Mouse (Mus musculus): ENCODE data around the gene Nlrp9a. TPM values are rescaled to one million over a fixed set of nuclear protein-coding genes. Genes with fewer than 3 reads are reported as not detected.
"Not testable (repeated sequence)": the region's sequence is repeated elsewhere in the genome, so short reads cannot be mapped to it uniquely, and the experiment has no call there.

Nlrp9a gene
- polyA plus RNA-seq (2015; fragmentation: Nextera tagmentation; extraction: Ambion mirVana): not detected in 2 replicates

DNA sequence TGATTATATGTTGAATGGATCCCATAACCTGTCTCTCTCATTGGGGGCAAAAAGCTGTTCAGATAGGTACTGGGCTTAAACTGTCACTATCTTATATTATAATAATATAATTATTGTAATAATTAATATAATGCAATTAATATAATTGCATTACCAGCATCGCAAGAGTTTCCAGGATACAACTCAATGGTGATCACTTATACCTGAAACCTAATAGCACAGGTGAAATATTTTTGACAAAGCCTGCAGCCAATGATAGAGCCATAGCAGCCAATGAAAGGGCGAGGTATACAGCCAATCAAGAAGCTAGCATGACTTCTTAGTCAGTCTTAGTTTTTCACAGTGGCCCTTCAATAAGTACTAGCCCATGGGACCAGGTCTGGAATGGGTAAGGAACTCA lies at the start of gene Nlrp9a:
Gene Nlrp9a, plus strand, starts transcription at position 301 of the 400 bp plus-strand sequence.
- not testable (repeated sequence) for H3K4me3 ChIP-seq (ENCODE audit: low read length); H3K27me3 ChIP-seq (ENCODE audit: control insufficient read depth, insufficient read depth, low read depth, low read length); H3K4me2 ChIP-seq (ENCODE audit: low read depth, low read length); H3K9ac ChIP-seq (ENCODE audit: low read length); H3K4me1 ChIP-seq (replicated peaks; ENCODE audit: control insufficient read depth, insufficient read depth, low read length); ATAC-seq (ENCODE audit: low read depth); H3K36me3 ChIP-seq (ENCODE audit: control insufficient read depth, insufficient read depth, low read length); H3K27ac ChIP-seq (ENCODE audit: low read length); H3K9me3 ChIP-seq (ENCODE audit: control insufficient read depth, low read length)
- 67% methylated on average over 2 of the region's 2 CpGs for WGBS

DNA sequence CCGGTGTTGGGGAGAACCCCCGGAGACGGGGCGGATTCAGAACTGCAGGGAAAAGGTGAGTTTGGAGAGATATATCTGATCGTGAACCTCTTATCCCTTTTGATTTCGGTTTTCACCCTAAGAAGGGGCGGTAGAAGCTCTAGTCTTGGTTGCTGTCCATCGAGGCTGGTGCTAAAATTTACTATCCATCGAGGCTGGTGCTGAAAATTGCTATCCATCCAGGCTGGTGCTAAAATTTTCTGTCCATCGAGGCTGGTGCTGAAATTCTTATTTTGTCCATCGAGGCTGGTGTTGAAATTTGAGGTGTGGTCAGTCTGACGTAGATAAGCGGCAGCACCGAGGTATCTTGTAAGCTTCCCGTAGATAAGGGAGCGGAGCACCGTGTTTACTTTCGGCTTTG lies 45.3 kb upstream of the Nlrp9a start:
- not testable (repeated sequence) for H3K9me3 ChIP-seq (ENCODE audit: control insufficient read depth, low read length); H3K4me3 ChIP-seq (ENCODE audit: low read length); H3K36me3 ChIP-seq (ENCODE audit: control insufficient read depth, insufficient read depth, low read length); H3K9ac ChIP-seq (ENCODE audit: low read length); H3K27me3 ChIP-seq (ENCODE audit: control insufficient read depth, insufficient read depth, low read depth, low read length); H3K4me2 ChIP-seq (ENCODE audit: low read depth, low read length); ATAC-seq (ENCODE audit: low read depth); H3K27ac ChIP-seq (ENCODE audit: low read length); H3K4me1 ChIP-seq (replicated peaks; ENCODE audit: control insufficient read depth, insufficient read depth, low read length)
- WGBS: 77% methylated on average over 18 of the region's 18 CpGs

DNA sequence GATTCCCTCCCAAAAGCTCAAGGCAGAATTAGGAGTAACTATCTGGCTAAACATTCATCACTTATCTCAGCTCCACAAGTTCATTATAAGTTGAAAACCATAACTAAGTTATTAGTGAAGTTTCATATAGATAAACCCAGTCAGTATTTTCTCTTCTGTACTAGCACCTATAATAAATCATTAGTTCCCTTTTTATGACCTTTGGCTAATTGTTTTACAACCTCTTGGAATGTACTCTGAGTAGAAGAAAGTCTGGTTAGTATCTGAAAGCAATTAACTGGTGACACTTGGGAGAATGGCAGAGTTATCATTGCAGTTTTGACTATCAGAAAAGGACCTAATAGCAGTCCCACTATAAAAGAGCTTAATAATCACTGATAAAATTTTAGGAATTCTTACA lies 54.3 kb downstream of the Nlrp9a start:
- H3K27ac ChIP-seq (ENCODE audit: low read length): no peak overlapping the region

DNA sequence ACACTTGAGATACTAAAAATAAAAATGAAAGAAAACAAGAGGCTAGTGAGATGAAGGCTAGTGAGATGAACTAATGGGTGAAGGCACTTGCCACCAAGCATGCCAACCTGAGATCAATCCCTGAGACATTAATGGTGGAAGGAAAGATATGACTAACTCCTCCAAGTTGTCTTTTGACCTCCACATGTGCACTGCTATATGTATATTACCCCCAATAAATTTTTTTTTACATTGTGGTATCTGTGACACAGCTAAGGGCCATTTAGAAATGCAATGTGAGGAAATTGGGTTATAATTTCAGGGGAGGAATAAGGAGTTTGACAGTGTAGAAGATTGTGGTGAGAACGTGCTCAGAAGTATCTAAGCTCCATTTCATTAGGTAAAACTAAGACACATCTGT lies 55.0 kb downstream of the Nlrp9a start:
- 52% methylated on average over 1 of the region's 1 CpGs for WGBS
- Histone ChIP-seq H3K36me3 (ENCODE audit: control insufficient read depth, insufficient read depth, low read length) (no peaks in the 10 kb centered on the region), H3K9me3 (ENCODE audit: control insufficient read depth, low read length) (no peaks in the 10 kb centered on the region), H3K4me3 (ENCODE audit: low read length) (no peak overlapping the region), H3K4me2 (ENCODE audit: low read depth, low read length) (no peak overlapping the region), H3K27me3 (ENCODE audit: control insufficient read depth, insufficient read depth, low read depth, low read length) (no peaks in the 10 kb centered on the region), H3K9ac (ENCODE audit: low read length) (no peak overlapping the region), H3K27ac (ENCODE audit: low read length) (no peak overlapping the region), H3K4me1 (replicated peaks; ENCODE audit: control insufficient read depth, insufficient read depth, low read length) (no peaks in the 10 kb centered on the region)
- ATAC-seq (ENCODE audit: low read depth): no peak

More for the DNA sequence above, 54.3 kb downstream of the Nlrp9a start:
- no peak overlapping the region for H3K4me3 ChIP-seq (ENCODE audit: low read length)
- H3K27me3 ChIP-seq (ENCODE audit: control insufficient read depth, insufficient read depth, low read depth, low read length): no peaks in the 10 kb centered on the region
- no peak overlapping the region for H3K4me2 ChIP-seq (ENCODE audit: low read depth, low read length)
- no peak for ATAC-seq (ENCODE audit: low read depth)
- H3K9me3 ChIP-seq (ENCODE audit: control insufficient read depth, low read length): no peaks in the 10 kb centered on the region
- H3K4me1 ChIP-seq (replicated peaks; ENCODE audit: control insufficient read depth, insufficient read depth, low read length): no peaks in the 10 kb centered on the region
- H3K9ac ChIP-seq (ENCODE audit: low read length): no peak overlapping the region
- no peaks in the 10 kb centered on the region for H3K36me3 ChIP-seq (ENCODE audit: control insufficient read depth, insufficient read depth, low read length)

DNA sequence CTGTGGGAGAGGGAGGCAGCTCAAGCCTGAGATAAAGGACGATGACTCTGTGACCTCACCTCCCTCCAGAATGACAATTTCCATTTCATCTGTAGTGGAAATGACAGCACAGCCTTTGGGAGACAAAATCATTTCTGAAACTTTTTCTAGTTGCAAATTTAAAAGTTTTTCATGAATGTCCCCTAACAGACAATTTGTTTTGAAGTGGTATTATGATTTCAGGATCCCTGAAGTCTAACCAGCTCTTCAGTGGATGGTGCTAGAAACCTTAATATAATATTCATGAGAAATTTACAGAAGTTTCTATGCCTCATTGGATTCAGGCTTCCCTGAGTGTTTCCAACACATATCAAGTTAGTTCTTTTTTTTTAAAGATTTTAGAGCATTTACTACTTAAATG lies 83.5 kb downstream of the Nlrp9a start, which contains the start of gene Vmn1r185:
Gene Vmn1r185, minus strand, starts transcription at position 101 of the 400 bp plus-strand sequence.
- not testable (repeated sequence) for ATAC-seq (ENCODE audit: low read depth); H3K4me3 ChIP-seq (ENCODE audit: low read length); H3K4me1 ChIP-seq (replicated peaks; ENCODE audit: control insufficient read depth, insufficient read depth, low read length); H3K27me3 ChIP-seq (ENCODE audit: control insufficient read depth, insufficient read depth, low read depth, low read length); H3K36me3 ChIP-seq (ENCODE audit: control insufficient read depth, insufficient read depth, low read length); H3K9me3 ChIP-seq (ENCODE audit: control insufficient read depth, low read length); H3K9ac ChIP-seq (ENCODE audit: low read length); H3K27ac ChIP-seq (ENCODE audit: low read length); H3K4me2 ChIP-seq (ENCODE audit: low read depth, low read length)
- 58% methylated on average over 1 of the region's 1 CpGs for WGBS

Small RNAs within 50 kb of the gene (microRNA-seq; reads per million reads assigned to microRNA genes)
- not detected for gene Gm25947

Other genes starting within 250 kb of the Nlrp9a start
- gene Cyp2a4, start 227.9 kb upstream of the Nlrp9a start, polyA plus RNA-seq (2015; fragmentation: Nextera tagmentation; extraction: Ambion mirVana): not detected in 2 replicates
- gene Nlrp9c, start 131.3 kb upstream of the Nlrp9a start, polyA plus RNA-seq (2015; fragmentation: Nextera tagmentation; extraction: Ambion mirVana): not detected in 2 replicates
- not detected in 2 replicates for gene Nlrp4a, start 99.9 kb upstream of the Nlrp9a start, polyA plus RNA-seq (2015; fragmentation: Nextera tagmentation; extraction: Ambion mirVana)
- gene Vmn1r185, start 83.4 kb downstream of the Nlrp9a start, polyA plus RNA-seq (2015; fragmentation: Nextera tagmentation; extraction: Ambion mirVana): not detected in 2 replicates
- gene Cyp2b23, start 151.4 kb downstream of the Nlrp9a start, polyA plus RNA-seq (2015; fragmentation: Nextera tagmentation; extraction: Ambion mirVana): not detected in 2 replicates
- gene Cyp2b19, start 222.1 kb downstream of the Nlrp9a start, polyA plus RNA-seq (2015; fragmentation: Nextera tagmentation; extraction: Ambion mirVana): not detected in 2 replicates